Mouse (Mus musculus): Measurements from ENCODE around the gene Cnnm3. TPM values are rescaled to one million over a fixed set of nuclear protein-coding genes. Genes with fewer than 3 reads are reported as not detected.

Cnnm3 gene
- 3.2 TPM in 2 replicates for polyA plus RNA-seq (2015; fragmentation: Nextera tagmentation; extraction: Ambion mirVana)

- ATAC-seq (ENCODE audit: borderline replicate concordance, extremely low read depth, low FRiP score, low TSS enrichment) = peak; percentile 99
- H3K9ac ChIP-seq = peak within 1 kb of the TSS; percentile 90
- H3K4me1 ChIP-seq = peaks cover 25% of the 10 kb centered on the region
- H3K27ac ChIP-seq = peak within 1 kb of the TSS; percentile 99
- peak within 1 kb of the TSS; percentile 97 for H3K4me2 ChIP-seq
- H3K36me3 ChIP-seq = 0 out of 2 replicates have a peak, but pooled peaks cover under 1% of the 10 kb centered on the region
- H3K4me3 ChIP-seq = peak within 1 kb of the TSS; percentile 100
- whole genome bisulfite sequencing = 2% methylated on average over 50 of the region's 51 CpGs
- H3K27me3 ChIP-seq = no peaks in the 10 kb centered on the region
- 0 out of 2 replicates have a peak, but pooled peaks cover 3% of the 10 kb centered on the region for H3K9me3 ChIP-seq
Measured at GRCm38 (mm10) chr1:36511289-36512021, at the start of gene Cnnm3. Gene Cnnm3, plus strand, starts transcription at chr1:36511867.

DNA sequence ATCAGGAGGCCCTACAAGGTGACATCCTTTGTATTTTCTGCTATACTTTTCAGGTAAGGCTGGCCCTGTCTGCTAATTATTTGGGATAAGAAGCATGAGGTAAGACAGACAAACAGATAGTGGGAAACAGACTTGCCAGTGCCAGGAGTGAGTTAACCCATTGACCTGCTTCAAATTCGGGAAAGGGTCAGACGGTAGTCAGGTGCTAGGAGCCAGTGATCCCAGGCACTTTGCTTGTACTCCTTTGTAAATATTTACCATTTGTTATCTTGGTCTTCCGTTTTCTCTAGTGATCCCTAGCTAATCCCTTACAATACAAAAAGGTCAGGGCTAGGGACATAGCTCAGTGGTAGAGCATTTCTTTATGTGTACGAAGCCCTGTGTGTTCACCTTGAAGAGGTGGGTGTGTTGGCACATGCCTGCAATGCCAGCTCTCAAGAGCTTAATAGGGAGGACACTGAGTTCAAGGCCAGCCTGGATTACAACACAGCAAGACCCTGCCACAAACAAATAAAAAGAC lies 46.0 kb upstream of the Cnnm3 start:
- Histone ChIP-seq H3K27ac (no peak overlapping the region), H3K9ac (no peak overlapping the region), H3K27me3 (no peaks in the 10 kb centered on the region), H3K36me3 (no peaks in the 10 kb centered on the region), H3K9me3 (no peaks in the 10 kb centered on the region), H3K4me3 (no peak overlapping the region), H3K4me1 (peaks cover 7% of the 10 kb centered on the region), H3K4me2 (no peak overlapping the region)
- no peak for ATAC-seq (ENCODE audit: borderline replicate concordance, extremely low read depth, low FRiP score, low TSS enrichment)
- WGBS = 30% methylated on average over 4 of the region's 4 CpGs

DNA sequence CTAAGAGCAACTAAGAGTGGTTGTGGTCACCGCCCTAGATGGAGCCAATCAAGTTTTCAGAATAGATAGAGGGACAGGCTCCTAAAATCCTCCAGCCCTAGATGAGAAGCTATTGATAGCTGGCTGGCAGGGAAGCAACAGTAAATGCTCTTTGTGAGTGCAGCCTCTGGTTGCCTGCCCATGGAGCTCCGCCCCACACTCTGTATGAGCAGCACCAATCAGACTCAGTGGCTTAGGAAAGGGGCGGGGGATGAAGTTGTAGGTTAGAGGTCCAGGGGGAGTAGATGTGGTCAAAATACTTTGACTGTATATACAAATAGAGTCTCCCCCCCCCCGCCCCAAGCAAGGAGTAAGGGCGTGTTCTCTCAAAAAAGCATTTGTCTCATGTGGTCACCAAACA lies 44.2 kb upstream of the Cnnm3 start:
- Histone ChIP-seq H3K4me1 (peaks cover 18% of the 10 kb centered on the region), H3K4me2 (no peak overlapping the region), H3K27me3 (no peaks in the 10 kb centered on the region), H3K4me3 (no peak overlapping the region), H3K27ac (no peak overlapping the region), H3K36me3 (no peaks in the 10 kb centered on the region), H3K9ac (no peak overlapping the region), H3K9me3 (no peaks in the 10 kb centered on the region)
- WGBS = 60% methylated on average over 5 of the region's 5 CpGs
- ATAC-seq (ENCODE audit: borderline replicate concordance, extremely low read depth, low FRiP score, low TSS enrichment) = no peak

GRCm38 (mm10) chr1:36469811-36470444 lies 41.7 kb upstream of the Cnnm3 start:
- H3K4me2 ChIP-seq = 0 out of 2 replicates have a peak overlapping the region, but pooled peaks have one; percentile 86
- H3K4me1 ChIP-seq = peaks cover 43% of the 10 kb centered on the region
- H3K9me3 ChIP-seq = no peaks in the 10 kb centered on the region
- 36% methylated on average over 2 of the region's 2 CpGs for WGBS
- no peaks in the 10 kb centered on the region for H3K36me3 ChIP-seq
- H3K4me3 ChIP-seq = no peak overlapping the region
- no peak for ATAC-seq (ENCODE audit: borderline replicate concordance, extremely low read depth, low FRiP score, low TSS enrichment)
- H3K9ac ChIP-seq = no peak overlapping the region
- no peak overlapping the region for H3K27ac ChIP-seq
- H3K27me3 ChIP-seq = no peaks in the 10 kb centered on the region

DNA sequence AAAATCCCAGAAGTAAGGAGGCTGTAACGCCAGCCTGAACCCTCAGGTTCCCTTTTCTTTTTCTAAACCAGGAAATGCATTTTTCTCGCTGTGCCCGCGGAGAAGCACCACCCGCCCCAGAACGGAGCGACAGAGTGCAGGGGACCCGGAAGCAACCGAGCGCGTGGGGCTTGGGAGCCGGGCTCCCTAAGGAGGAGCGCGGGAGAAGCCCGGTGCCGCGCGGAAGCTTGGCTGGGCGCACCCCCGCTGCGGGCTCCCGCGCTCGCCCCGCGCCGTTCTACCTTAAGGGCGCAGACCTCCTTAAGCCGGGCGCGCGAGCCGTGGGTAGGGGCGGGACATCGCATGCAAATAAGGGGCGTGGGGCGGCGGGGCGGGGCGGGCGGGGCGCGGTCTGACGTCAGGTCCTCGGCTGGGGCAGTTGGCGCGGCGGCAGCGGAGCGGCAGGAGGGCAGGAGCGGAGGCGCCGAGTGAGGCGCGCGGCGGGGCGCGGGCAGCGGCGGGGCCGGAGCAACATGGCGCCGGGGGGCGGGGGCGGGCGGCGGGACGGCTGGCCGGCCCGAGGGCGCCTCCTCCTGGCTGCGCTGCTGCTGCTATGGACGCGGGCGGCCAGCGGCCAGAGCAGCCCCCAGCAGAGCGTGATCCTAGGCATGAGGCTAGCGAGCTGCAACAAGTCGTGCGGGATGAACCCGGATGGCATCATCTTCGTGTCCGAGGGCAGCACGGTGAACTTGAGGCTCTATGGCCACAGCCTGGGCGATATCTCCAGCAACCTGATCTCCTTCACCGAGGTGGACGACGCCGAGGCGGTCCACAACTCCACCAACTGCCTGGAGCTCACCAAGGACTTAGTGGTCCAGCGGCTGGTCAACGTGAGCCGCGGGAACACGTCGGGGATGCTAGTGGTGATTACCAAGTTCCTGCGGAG lies 40.2 kb upstream of the Cnnm3 start, which contains the start of gene Cnnm4:
Gene Cnnm4 (plus strand): TSS at position 440 of the 925 bp plus-strand sequence.
- peak within 1 kb of the TSS; percentile 86 for H3K4me2 ChIP-seq
- under 1% methylated on average over 80 of the region's 98 CpGs for WGBS
- H3K4me1 ChIP-seq = peaks cover 58% of the 10 kb centered on the region
- peak within 1 kb of the TSS; percentile 75 for H3K4me3 ChIP-seq
- peak; percentile 92 for ATAC-seq (ENCODE audit: borderline replicate concordance, extremely low read depth, low FRiP score, low TSS enrichment)
- H3K27me3 ChIP-seq = no peaks in the 10 kb centered on the region
- H3K27ac ChIP-seq = peak within 1 kb of the TSS; percentile 83
- H3K9ac ChIP-seq = peak within 1 kb of the TSS; percentile 76
- no peaks in the 10 kb centered on the region for H3K9me3 ChIP-seq
- H3K36me3 ChIP-seq = no peaks in the 10 kb centered on the region

DNA sequence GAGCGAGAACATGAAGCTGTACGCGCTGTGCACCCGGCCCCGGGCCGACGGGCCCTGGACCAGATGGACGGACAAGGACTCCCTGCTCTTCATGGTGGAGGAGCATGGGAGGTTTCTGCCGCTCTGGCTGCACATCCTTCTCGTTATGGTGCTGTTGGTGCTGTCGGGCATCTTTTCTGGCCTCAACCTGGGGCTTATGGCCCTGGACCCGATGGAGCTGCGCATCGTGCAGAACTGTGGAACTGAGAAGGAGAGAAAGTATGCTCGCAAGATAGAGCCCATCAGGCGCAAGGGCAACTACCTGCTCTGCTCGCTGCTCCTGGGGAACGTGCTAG lies 39.6 kb upstream of the Cnnm3 start:
- H3K9ac ChIP-seq = peak overlapping the region; percentile 76
- H3K36me3 ChIP-seq = no peaks in the 10 kb centered on the region
- peak overlapping the region; percentile 86 for H3K4me2 ChIP-seq
- H3K4me1 ChIP-seq = peaks cover 60% of the 10 kb centered on the region
- H3K27me3 ChIP-seq = no peaks in the 10 kb centered on the region
- H3K4me3 ChIP-seq = peak overlapping the region; percentile 75
- no peak for ATAC-seq (ENCODE audit: borderline replicate concordance, extremely low read depth, low FRiP score, low TSS enrichment)
- WGBS = 13% methylated on average over 18 of the region's 18 CpGs
- H3K27ac ChIP-seq = no peak overlapping the region
- no peaks in the 10 kb centered on the region for H3K9me3 ChIP-seq

DNA sequence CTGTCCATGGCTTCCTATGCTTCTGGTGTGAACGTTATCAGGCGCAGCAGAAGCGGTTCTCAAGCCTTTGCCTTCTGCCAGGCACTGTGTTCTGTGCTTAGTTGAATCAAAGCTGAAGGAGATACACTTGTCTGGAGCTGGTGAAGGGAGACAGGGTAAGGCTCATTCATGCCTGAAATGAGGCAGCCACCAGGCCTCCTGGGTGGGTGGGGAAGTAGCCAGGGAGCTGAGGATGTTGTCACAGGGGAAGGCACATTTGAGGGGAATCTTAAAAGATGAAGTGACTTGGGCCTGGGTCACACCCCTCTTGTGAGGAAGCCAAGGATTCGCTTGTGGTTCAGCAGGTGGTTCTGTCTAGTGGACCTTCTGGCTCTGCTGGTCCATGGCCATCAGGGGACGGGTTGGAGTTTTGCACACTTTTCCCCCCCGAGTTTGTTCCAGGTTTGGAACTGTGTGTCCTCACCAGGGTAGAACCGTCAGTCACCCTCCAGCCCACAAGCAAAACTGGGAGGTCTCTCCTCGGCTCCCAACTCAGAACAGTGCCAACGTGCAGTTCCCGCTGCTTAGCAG lies 38.4 kb upstream of the Cnnm3 start:
- peaks cover 65% of the 10 kb centered on the region for H3K4me1 ChIP-seq
- H3K36me3 ChIP-seq = no peaks in the 10 kb centered on the region
- peak overlapping the region; percentile 86 for H3K4me2 ChIP-seq
- H3K9me3 ChIP-seq = no peaks in the 10 kb centered on the region
- H3K27me3 ChIP-seq = no peaks in the 10 kb centered on the region
- peak overlapping the region; percentile 4; the same call in 1 of the 2 replicates for H3K4me3 ChIP-seq
- H3K27ac ChIP-seq = 0 out of 2 replicates have a peak overlapping the region, but pooled peaks have one; percentile 7
- no peak for ATAC-seq (ENCODE audit: borderline replicate concordance, extremely low read depth, low FRiP score, low TSS enrichment)
- H3K9ac ChIP-seq = 0 out of 2 replicates have a peak overlapping the region, but pooled peaks have one; percentile 2
- 63% methylated on average over 10 of the region's 10 CpGs for WGBS

GRCm38 (mm10) chr1:36474646-36475045 lies 37.0 kb upstream of the Cnnm3 start:
- H3K27me3 ChIP-seq = no peaks in the 10 kb centered on the region
- no peak overlapping the region; the same call in 1 of the 2 replicates for H3K4me3 ChIP-seq
- ATAC-seq (ENCODE audit: borderline replicate concordance, extremely low read depth, low FRiP score, low TSS enrichment) = no peak
- H3K9ac ChIP-seq = no peak overlapping the region
- H3K4me2 ChIP-seq = peak overlapping the region; percentile 86
- H3K9me3 ChIP-seq = no peaks in the 10 kb centered on the region
- peaks cover 68% of the 10 kb centered on the region for H3K4me1 ChIP-seq
- no peaks in the 10 kb centered on the region for H3K36me3 ChIP-seq
- WGBS = 38% methylated on average over 3 of the region's 3 CpGs
- H3K27ac ChIP-seq = 0 out of 2 replicates have a peak overlapping the region, but pooled peaks have one; percentile 25

DNA sequence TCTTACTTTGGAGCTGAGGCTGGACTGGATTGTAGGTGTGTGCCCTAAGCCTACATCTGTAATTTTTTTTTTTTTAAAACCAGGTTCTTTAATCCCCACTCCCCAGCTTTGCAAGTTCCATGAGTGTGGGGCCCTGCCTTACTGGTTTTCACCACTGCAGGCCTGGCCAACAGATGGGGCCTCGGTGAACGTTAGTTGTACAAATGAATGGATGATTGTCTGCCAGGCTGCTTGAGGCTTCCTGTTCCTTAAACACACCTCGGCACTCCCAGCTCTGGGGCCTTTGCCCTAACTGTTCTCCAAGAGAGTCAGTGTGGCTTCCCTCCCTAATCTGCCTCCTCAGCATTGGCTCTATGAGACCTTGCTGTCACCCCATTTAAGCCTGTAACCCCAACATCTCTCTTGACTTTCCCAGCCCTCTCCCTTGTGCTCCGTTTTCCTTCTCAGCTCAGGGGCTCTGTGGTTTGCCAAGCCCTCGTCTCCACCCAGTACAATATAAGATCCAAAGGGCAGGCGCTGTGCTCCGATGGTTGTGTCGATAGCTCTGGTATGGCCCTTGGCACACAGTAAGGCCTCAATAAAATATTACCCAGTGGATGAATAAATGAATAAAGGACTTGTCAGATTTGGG lies 36.1 kb upstream of the Cnnm3 start:
- WGBS = 40% methylated on average over 8 of the region's 8 CpGs
- H3K4me3 ChIP-seq = no peak overlapping the region
- H3K4me1 ChIP-seq = peaks cover 62% of the 10 kb centered on the region

GRCm38 (mm10) chr1:36476426-36476825 lies 35.2 kb upstream of the Cnnm3 start:
- H3K4me1 ChIP-seq = peaks cover 58% of the 10 kb centered on the region
- no peaks in the 10 kb centered on the region for H3K27me3 ChIP-seq
- no peak overlapping the region for H3K27ac ChIP-seq
- no peaks in the 10 kb centered on the region for H3K9me3 ChIP-seq
- 61% methylated on average over 7 of the region's 7 CpGs for WGBS
- H3K4me3 ChIP-seq = no peak overlapping the region
- H3K36me3 ChIP-seq = no peaks in the 10 kb centered on the region
- no peak for ATAC-seq (ENCODE audit: borderline replicate concordance, extremely low read depth, low FRiP score, low TSS enrichment)
- no peak overlapping the region for H3K9ac ChIP-seq
- no peak overlapping the region for H3K4me2 ChIP-seq

More for the DNA sequence above, 36.1 kb upstream of the Cnnm3 start:
- no peaks in the 10 kb centered on the region for H3K36me3 ChIP-seq
- H3K9me3 ChIP-seq = no peaks in the 10 kb centered on the region
- H3K27me3 ChIP-seq = no peaks in the 10 kb centered on the region
- H3K27ac ChIP-seq = peak overlapping the region; percentile 25; the same call in 1 of the 2 replicates
- peak overlapping the region; percentile 86 for H3K4me2 ChIP-seq
- ATAC-seq (ENCODE audit: borderline replicate concordance, extremely low read depth, low FRiP score, low TSS enrichment) = no peak
- H3K9ac ChIP-seq = 0 out of 2 replicates have a peak overlapping the region, but pooled peaks have one; percentile 1

Measured in lung, embryonic 15.5 days (tissue).